Mouse (Mus musculus) Patski (cell line): Measurements from ENCODE around the gene Hmx3. TPM values are rescaled to one million over a fixed set of nuclear protein-coding genes. Genes with fewer than 3 reads are reported as not detected.

Experiments used
- ATAC-seq: fragments of 100-300 bp; one replicate; pipeline ENCODE4 v1.8.0; 2021
- CTCF ChIA-PET: fragments of 350-600 bp; sonication (Branson Sonifier 250); formaldehyde crosslinking; loops from one replicate; lab custom pipeline; 2022; ENCODE audit warnings: inconsistent platforms; lab: Charles Lee
- POLR2A ChIA-PET: fragments of 350-600 bp; sonication (Branson Sonifier 250); formaldehyde crosslinking; loops from one replicate; lab custom pipeline; 2022; ENCODE audit warnings: antibody characterized with exemption, inconsistent platforms; lab: Charles Lee
- DNase-seq: peaks from one replicate; pipeline ENCODE4 v3.0.0-alpha.2; 2011; ENCODE audit warnings: low read depth, low spot score
- H3K27me3 ChIP-seq: fragments of 371-371 bp; one replicate; pipeline ENCODE4 v1.5.1; 2021
- CTCF ChIP-seq: fragments of 100-300 bp; IDR thresholded peaks from one replicate; pipeline ENCODE4 v1.5.1; 2021
- in situ Hi-C: fragments of 300-500 bp; cut with MboI; formaldehyde crosslinking; loops from 3 replicates; pipeline ENCODE4 v1.11.1; 2018; ENCODE audit warnings: low pct_unique_long_range_greater_than_20kb, mixed read lengths
- polyA plus RNA-seq: library from polyadenylated mRNA; unstranded; gene quantifications from one replicate; pipeline ENCODE4 v1.2.3, GENCODE M21; 2021

The Hmx3 gene
- polyA plus RNA-seq, 1 experiment from 2014 or later, result 0.06 TPM

DNA sequence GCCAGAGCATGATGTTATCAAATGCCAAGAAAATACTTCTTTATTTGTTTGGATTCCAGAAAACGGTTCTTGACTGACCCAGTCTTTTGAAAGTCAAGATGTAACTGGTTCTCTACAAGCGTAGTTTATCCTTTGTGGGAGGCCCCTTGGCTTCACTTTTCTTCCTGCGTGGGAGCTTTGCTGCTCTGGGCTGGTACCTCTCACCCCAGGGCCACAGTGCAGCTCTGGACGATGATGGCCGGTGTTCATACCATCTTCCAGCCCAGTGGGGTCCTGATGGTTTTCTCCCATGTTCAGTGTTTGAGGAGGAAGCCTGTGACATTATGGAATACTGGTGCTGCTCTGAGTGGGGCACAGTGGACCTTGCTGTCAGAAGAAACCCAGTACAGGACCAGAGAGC is 4.8 kb downstream of the Hmx3 start:
- ChIA-PET POLR2A (no interaction called here), CTCF (no interaction called here)
- peaks cover 61% of the 10 kb centered on the region for H3K27me3 ChIP-seq
- ATAC-seq (no peak), DNase-seq (no peak)
- in situ Hi-C loops, result no loop called here
- TF ChIP-seq CTCF, result no peak

DNA sequence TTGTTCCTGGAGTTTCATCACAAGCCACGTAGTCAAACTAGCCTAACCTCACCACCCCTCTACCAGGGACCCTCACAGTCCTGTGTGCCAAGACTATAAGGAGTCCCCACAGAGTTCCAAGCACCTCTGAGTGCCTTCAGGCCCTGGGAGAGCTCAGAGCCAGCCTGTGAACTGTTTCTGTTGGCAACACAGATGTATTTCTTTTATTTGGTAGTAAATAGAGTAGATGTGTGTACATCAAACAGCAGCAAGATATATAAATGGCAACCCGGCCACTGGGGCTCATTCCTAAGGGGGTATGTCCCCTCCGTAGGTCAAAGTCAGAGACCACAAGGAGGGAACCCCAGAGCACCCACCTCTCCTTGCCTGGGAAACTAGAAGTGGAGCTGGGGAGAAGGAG is 5.8 kb downstream of the Hmx3 start, which contains the start of gene Hmx2:
Gene Hmx2, plus strand, starts transcription at position 301 of the 400 bp plus-strand sequence.
- H3K27me3 ChIP-seq, result peaks cover 66% of the 10 kb centered on the region
- in situ Hi-C loops, result no loop called here
- no peak for TF ChIP-seq CTCF
- ATAC-seq (no peak), DNase-seq (no peak)
- ChIA-PET CTCF (no interaction called here), POLR2A (no interaction called here)

DNA sequence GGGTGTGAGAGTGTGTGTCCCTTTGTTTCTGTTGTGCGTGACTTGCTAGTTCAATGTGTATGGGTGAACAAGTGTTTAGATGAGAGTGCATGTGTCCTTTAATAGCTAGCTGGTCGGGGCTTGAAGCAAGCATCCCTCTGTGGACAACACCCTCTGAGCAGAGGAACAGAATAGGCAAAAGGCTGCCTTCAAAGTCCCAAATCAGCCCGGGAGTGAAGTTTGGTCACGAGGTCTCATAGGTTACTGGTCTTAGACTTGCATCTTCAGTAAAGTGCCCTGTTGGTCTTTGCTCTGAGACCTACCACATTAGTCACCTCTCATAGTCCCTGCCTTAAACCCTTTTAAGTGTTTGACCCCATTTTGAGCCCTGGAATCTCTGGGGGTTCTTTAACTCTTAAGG is 8.8 kb downstream of the Hmx3 start:
- DNase-seq, result no peak
- in situ Hi-C loops, result loop anchor here (25.0 kb wide), 1 partner anchor 1011 kb away; no protein-coding TSS in a partner anchor
- no peak for ATAC-seq
- ChIA-PET POLR2A (no interaction called here), CTCF (interaction anchor here (2.3 kb wide), 1 partner anchor 13 kb away, joined by 4 read pairs; no protein-coding TSS in a partner anchor)
- no peak for TF ChIP-seq CTCF
- peaks cover 48% of the 10 kb centered on the region for H3K27me3 ChIP-seq

DNA sequence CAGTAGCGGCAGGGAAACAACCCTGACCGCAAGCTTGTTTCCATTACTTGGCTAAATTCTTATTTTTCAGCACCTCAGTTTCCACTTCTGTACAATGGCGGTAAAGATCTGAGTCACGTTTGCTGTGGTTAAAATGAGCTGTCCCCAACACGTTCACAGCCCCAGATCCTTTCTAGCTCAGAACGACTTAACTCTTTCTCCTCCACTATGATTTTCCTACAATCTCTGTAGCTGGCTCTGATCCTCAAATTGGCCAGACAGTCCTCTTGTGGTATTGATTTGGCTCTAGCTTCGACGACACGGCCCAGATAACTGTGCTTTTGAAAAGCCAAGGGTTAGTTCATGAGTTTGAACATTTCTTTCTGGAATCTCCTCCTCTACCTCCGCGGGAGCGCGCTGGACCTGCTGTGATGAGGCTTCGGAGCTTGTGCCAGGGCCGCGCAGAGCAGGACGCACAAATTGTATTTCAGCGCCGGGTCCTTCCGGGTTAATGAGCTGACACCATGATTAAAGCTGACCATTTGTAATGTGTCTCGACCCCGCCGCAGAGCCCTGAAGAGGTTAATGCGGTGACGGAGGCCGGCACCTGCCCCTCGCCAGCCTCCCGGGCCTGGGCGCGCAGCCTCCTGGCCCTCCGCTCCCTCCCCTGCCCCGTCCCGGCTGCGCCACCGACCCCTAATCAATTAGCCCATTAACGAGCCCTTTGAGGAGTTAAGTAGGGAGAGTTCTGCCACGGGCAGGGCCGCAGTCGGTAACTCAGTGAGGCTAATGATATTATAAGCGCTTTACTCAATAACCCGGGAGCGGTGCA is 9.5 kb downstream of the Hmx3 start:
- TF ChIP-seq CTCF, result no peak
- H3K27me3 ChIP-seq, result peaks cover 47% of the 10 kb centered on the region
- ChIA-PET CTCF (interaction anchor here (2.3 kb wide), 1 partner anchor 12 kb away, joined by 4 read pairs; no protein-coding TSS in a partner anchor), POLR2A (no interaction called here)
- in situ Hi-C loops, result loop anchor here (25.0 kb wide), 1 partner anchor 1010 kb away; no protein-coding TSS in a partner anchor
- DNase-seq (no peak), ATAC-seq (no peak)

DNA sequence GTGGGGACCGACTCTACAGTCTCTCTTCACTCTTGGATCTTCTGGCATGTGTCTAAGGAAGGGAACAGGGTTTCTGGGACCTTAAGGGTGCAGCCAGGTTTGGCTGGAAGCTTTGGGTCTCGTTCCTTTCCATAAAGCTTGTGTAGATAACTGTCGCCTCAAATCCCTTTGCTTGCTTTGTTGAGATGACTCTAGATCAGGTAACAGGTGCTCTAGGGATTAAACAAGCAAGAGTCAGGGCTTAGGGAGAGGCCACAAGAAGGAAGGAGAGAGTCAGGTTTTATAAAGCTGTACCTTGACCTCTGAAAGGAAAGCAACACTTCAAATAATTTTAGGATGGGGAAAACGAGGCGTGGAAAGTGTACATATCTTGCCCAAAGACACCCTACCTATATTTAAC is 10.1 kb downstream of the Hmx3 start:
- in situ Hi-C loops, result loop anchor here (25.0 kb wide), 1 partner anchor 1010 kb away; no protein-coding TSS in a partner anchor
- TF ChIP-seq CTCF, result no peak
- CTCF ChIA-PET, result interaction anchor here (2.3 kb wide), 1 partner anchor 12 kb away, joined by 4 read pairs; no protein-coding TSS in a partner anchor
- ATAC-seq (no peak), DNase-seq (no peak)
- H3K27me3 ChIP-seq, result peaks cover 40% of the 10 kb centered on the region
- POLR2A ChIA-PET, result no interaction called here

DNA sequence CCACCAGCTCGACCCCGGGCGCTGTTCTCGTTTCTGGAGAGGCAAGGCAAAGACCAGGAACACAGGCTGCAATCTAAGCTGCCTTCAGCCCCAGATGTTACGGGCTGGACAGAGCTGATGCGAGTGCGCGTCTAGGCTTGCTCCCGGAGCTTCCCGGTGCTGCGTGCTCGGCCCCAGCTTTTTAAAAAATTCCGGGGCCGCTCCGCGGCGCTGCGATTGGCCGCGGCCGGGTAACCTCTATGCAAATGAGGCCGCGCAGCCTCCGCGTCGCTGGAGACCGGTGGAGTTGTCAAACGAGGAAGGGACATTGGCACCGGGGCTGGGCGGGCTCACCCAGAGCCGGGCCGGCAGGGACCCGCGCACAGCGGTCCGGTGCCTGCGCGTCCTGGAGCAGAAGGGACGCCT is 11.1 kb downstream of the Hmx3 start:
- TF ChIP-seq CTCF, result no peak
- ChIA-PET POLR2A (no interaction called here), CTCF (no interaction called here)
- peaks cover 36% of the 10 kb centered on the region for H3K27me3 ChIP-seq
- peak; percentile 77 for ATAC-seq
- in situ Hi-C loops, result loop anchor here (25.0 kb wide), 1 partner anchor 1009 kb away; no protein-coding TSS in a partner anchor
- DNase-seq, result no peak

DNA sequence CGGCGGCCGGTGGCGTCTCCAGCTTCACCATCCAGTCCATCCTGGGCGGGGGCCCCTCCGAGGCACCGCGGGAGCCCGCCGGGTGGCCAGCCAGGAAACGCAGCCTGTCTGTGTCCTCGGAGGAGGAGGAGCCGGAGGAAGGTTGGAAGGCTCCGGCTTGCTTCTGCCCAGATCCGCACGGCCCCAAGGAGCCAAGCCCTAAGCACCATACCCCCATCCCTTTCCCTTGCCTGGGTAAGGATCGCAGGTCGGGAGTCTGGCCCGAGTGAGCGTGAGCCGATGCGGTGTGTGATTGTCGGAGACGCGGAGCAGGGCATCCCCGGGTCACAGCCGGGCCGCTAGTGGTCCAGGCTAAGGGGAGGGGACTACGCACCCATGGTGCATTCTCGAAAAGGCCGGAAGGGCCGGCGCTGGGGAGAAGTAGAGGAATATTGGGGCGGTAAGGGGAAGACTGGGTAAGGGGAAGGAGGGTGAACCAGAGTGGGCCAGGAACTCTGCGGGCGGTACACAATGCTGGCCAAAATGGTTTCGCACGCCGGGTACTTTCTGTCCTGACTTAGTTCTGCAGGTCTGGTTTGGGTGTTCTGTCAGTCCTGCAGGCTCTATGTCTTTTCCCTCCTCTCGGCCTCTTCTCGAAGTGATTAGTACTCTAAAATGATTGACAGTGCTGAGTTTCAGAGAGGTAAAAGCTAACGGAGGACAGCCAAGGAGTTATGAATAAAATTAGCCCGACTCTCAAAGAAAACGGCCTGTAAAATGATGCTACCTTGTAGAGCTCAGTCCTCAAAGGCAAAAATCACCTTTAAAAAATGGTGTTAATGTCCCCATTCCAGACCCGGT is 11.9 kb downstream of the Hmx3 start:
- TF ChIP-seq CTCF, result no peak
- CTCF ChIA-PET, result no interaction called here
- ATAC-seq, result peak; percentile 19
- POLR2A ChIA-PET, result no interaction called here
- H3K27me3 ChIP-seq, result peaks cover 32% of the 10 kb centered on the region
- DNase-seq, result no peak
- in situ Hi-C loops, result loop anchor here (25.0 kb wide), 1 partner anchor 1008 kb away; no protein-coding TSS in a partner anchor

DNA sequence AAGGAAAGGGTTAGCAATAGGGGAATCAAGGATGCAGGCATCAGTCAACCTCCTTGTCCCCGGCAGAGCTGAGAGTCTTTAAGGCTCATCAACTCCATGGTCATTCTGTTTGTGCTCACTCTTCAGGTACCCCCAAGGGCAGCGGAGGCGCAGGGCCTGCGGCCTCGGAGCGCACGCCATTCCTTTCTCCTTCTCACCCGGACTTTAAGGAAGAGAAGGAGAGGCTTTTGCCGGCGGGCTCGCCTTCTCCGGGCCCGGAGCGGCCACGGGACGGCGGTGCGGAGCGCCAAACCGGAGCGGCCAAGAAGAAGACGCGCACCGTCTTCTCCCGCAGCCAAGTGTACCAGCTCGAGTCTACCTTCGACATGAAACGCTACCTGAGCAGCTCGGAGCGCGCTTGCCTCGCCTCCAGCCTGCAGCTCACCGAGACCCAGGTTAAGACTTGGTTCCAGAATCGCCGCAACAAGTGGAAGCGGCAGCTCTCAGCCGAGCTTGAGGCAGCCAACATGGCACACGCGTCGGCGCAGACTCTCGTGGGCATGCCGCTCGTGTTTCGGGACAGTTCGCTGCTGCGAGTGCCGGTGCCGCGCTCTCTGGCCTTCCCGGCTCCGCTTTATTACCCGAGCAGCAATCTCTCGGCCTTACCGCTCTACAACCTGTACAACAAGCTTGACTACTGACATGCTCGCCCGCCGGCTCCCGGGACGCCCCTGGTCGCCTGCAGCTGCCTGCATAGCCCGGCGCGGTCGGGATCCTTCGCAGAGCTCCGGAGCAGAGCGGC is 12.8 kb downstream of the Hmx3 start:
- in situ Hi-C loops, result loop anchor here (25.0 kb wide), 1 partner anchor 1007 kb away; no protein-coding TSS in a partner anchor
- POLR2A ChIA-PET, result no interaction called here
- CTCF ChIA-PET, result no interaction called here
- no peak for TF ChIP-seq CTCF
- DNase-seq (no peak), ATAC-seq (no peak)
- H3K27me3 ChIP-seq, result peaks cover 23% of the 10 kb centered on the region

DNA sequence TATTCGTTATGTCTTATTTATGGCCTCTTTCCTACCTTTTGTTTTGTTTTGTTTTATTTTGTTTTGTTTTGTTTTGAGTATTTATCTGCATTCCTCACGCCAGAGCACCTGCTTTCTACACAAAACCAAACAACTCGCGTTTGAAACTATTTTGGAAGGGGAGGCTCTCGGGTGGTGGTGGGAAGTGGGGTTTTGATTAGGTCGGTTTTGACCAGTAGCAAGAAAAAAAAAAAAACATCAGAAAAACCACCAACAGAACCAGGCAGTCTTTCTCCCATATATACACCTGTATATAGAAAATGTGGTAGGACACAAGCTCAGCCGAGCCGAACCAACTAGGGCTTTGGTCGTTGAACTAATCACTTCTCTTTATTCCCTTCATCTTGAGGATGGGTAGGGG is 13.4 kb downstream of the Hmx3 start:
- TF ChIP-seq CTCF, result no peak
- DNase-seq (no peak), ATAC-seq (no peak)
- in situ Hi-C loops, result loop anchor here (25.0 kb wide), 1 partner anchor 1006 kb away; no protein-coding TSS in a partner anchor
- POLR2A ChIA-PET, result no interaction called here
- CTCF ChIA-PET, result no interaction called here
- H3K27me3 ChIP-seq, result peaks cover 17% of the 10 kb centered on the region
